Mouse (Mus musculus): ENCODE data around the gene Myo18a.
"Not testable (repeated sequence)": the region's sequence is repeated elsewhere in the genome, so short reads cannot be mapped to it uniquely, and the experiment has no call there.

Myo18a gene

DNA sequence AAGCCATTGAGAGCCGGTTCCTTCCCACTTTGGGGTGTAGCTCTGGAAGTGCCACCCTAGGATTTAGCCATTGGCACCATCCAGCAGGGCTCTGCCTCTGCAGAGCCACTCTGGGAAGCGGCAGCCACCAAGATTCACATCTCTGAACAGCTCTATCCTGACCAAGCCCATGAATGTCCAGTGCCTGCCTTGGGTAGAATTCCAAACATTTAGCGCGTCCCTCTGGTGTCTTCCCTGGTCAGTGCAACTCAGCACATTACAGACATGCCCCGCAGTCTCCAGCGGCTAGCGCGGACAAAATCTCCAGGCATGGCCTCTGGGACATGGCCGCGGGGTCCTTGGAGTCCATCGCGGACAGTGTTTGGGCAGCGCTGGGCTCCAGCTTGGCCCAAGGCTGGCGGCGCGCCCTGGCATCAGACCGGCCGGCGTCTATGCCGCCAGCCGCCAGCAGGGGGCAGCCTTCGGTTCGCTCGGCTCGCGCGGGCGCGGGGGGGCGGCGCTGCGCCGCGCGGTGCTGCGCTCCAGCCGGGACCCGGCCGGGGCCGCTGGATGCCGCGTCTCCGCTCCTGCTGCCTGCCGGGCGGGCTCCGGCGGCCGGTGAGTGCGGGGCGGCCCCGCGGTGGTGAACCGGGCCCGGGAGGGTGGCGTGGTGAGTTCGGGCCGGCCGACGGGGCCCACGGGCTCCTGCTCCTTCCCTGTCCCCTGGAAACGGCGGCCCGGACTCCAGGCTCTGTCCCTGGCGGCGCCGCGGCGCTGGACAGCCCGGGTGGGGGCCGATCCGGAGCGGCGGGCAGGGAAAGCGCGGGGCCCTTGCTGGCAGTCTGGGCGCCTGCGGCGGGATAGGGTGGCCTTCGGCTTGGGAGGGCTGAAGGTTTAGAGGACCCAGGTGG lies at the start of gene Myo18a:
TSS of gene Myo18a (plus strand) at position 464 of the 890 bp plus-strand sequence.
- peak; percentile 48 to 81 for DNase-seq (ENCODE audit: low spot score in 2 of 2)

DNA sequence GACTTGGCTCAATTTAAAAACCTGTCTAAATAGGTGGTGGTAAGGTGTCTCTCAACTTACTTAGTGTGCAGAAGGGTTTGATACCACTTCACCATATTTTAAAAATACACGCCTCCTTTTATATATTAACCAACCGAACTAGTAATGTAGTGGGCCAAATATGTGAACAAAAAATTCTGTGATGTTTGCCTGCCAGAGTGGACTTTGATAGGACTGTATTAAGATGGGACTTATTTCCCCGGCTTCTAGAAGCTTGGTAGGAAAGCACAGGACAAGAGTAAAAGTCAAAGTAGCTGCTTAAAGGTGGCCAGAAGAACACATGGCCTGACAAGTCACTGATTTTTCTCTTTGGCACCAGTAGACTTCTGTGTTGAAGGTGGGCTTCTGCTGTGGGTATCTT lies 49.3 kb upstream of the Myo18a start:
- DNase-seq (ENCODE audit: low spot score in 2 of 2) = no peak

DNA sequence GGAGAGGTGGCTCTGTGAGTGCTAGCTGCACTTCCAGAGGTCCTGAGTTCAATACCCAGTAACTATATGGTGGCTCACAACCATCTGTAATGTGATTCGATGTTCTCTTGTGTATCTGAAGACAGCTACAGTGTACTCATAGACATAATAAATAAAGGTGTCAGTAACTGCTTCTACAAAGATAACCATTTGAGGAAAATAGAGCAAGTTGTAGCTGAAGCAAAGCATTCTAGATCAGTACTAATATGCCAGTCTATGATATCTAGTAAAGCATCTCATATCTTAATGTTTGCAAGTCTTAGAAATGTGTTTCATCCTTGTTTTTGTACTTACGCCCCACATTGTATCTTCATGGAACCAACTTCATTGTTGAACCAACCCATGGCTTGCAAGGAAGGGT lies 44.0 kb upstream of the Myo18a start:
- DNase-seq (ENCODE audit: low spot score in 2 of 2) = no peak

DNA sequence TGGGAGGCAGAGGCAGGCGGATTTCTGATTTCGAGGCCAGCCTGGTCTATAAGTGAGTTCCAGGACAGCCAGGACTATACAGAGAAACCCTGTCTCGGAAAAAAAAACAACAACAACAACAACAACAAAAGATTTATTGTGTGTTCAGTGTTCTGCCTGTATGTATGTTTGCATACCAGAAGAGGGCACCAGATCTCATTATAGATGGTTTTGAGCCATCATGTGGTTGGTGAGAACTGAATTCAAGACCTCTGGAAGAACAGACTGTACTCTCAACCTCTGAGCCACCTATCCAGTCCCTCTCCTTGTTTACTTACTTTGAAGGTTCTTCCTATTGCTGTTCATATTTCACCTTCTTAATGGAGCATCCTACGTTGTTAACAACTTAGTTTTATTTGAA lies 41.7 kb upstream of the Myo18a start:
- no peak for DNase-seq (ENCODE audit: low spot score in 2 of 2)

DNA sequence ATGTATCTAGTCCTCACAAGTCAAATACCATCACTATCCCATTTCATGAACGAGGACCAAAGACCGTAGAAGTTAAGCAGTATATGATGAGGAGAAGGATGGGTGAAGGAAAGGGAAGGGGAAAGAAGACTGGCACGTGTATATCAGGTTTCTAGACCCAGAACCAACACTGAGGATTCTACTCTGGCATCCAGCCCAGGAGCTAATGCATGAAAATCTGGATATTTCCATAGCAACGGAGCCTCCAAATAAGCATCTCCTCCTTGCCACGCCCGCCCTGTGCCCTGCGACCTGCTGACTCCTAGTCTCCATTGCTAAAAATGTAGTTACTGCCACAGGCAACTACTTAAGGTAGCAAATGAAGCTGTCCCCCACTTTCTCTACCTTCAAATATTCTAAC lies 38.3 kb upstream of the Myo18a start:
- DNase-seq (ENCODE audit: low spot score in 2 of 2) = no peak

DNA sequence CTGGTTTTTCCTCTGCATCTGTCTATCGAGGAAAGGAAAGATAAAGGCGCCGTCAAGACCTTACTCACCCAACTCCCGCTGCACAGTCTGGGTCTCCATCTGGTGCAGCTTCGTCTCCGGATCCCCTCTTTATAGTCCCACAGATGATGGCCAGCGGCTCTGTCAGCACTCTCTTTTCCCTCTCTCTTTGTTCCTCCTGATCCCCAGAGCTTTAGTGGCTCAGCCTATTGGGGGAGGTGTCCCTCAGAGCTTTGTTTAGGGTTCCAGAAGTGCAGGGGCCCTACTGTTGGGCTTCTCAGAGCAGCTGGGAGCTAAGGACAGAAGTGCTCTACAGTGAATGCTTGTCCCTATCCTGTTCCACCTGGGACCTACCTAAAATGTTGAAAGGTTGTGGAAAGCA lies 37.9 kb upstream of the Myo18a start, which contains the start of gene Cryba1:
TSS of gene Cryba1 (minus strand) at position 101 of the 400 bp plus-strand sequence.
- DNase-seq (ENCODE audit: low spot score in 2 of 2) = no peak

DNA sequence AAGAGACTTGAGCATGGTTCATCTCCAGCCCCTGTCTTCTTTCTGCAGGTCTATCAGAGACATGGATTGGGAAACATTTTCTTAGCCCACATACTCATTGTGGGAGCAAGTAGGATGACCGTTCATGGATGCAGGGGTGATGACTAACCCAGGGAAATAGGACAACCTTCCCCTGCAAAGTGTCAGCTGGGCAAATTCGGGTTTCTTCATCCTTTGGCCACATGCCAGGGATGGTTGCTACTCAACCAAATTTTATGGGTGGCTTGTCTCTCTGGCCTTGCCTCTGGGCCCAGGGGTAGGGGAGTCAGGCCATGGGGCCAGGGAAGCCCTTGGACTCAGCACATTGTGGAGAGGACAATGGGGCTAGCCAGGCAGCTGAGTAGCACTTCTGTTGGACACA lies 34.5 kb upstream of the Myo18a start:
- no peak for DNase-seq (ENCODE audit: low spot score in 2 of 2)

DNA sequence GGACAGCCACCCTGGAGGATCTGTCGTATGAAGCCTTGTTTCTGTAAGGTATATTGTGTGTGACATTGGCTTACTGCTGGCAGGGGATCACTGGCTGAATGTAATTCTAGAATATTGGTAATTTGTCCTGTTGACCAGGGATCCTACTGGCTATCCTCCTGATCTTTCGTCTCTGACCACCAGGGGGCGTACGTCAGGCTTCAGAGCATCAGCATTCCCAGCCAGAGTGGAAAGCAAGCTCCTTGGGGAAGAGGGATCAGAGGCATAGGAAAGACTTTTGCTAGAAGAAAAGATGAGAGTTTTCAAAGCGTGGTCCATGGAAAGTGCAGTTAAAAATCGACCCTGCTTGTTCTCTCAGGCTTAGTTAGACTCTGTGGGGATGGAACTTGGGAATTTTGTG lies 25.8 kb upstream of the Myo18a start:
- DNase-seq (ENCODE audit: low spot score in 2 of 2) = peak; percentile 30 to 73

DNA sequence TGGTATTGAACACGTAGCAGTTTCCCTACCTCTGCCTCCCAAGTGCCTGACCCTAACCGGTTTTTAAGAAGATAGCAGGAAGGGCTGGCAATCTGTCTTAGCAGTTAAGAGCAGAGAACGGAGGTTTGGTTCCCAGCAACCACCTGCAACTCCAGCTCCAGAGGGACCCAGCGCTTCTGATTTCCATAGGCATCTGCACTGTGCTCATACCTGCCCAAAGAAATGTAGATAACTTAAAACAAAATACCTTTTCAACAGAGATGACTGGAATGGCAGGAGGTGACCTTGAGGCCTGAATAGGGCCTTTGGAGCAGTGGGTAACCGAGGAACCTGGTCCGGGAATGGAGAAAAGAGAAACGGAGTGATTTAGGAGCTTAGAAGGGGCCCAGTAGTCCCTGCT lies 24.5 kb upstream of the Myo18a start:
- DNase-seq (ENCODE audit: low spot score in 2 of 2) = no peak

DNA sequence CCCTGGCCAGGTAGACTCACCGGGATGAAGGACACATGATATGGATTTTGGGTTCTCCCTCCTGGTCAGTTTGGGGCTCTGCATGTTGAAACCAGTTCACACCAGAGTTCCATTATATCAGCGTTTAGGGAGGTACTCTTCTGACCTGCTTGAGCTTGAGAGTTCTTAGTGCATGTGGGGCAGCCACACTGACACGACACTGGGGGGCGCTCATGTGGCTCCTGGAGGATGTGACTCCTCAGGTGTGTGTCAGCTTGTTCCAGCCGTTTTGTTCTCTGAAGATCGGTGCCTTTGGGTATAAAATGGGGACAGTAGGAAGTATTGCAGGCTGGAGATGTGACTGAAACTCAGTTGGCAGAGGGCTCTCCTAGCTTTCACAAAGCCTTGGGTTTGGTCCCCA lies 19.1 kb upstream of the Myo18a start:
- no peak for DNase-seq (ENCODE audit: low spot score in 2 of 2)

DNA sequence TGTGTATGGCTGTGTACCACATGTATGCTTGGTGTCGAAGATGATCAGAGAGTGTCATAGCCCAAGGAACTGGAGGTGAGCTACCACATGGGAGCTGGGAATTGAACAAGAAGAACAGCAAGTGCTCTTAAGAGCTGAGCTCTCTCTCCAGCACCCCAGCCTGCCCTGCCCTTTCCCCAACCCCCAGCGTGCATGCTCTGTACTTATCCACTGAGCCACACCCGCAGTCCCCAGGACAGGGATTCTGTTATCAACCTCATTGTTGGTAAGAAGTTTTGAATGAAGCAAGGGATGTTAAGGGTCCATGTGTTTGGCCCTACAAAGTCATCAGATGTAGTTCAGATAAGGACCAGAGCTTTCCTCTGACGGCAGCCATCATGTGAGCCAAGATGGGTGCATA lies 16.4 kb upstream of the Myo18a start:
- no peak for DNase-seq (ENCODE audit: low spot score in 2 of 2)

DNA sequence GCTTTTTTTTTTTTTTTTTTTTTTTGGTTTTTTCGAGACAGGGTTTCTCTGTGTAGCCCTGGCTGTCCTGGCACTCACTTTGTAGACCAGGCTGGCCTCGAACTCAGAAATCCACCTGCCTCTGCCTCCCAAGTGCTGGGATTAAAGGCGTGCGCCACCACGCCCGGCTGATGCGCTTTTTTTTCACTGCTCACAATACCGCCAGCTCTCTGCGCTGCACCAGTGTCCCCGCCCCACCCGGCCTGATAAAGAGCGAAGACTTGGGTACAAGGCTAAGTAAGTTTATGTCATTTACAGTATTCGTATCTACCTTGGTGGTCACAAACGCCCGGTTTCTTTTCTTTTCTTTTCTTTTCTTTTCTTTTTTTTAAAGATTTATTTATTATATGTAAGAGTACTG lies 15.9 kb upstream of the Myo18a start:
- not testable (repeated sequence) for DNase-seq (ENCODE audit: low spot score in 2 of 2)

DNA sequence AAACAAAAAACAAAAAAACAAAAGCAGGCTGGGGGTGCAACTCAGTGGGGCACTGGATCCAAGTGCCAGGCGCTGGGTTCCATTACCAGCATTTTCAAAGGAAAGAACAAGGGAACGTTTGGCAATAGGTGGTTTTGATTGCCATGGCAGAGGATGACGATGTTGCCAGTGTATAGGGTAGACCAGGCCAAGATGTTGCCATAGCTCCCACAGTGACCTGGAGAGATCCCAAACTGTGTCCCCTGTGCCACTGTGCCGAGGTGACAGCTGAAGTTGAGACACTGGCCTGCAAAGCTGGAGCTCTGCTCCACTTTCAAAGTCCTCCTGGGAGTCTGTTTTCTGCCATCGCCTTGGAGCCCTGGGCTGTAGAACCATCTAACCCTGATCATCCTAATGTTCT lies 14.1 kb upstream of the Myo18a start:
- no peak for DNase-seq (ENCODE audit: low spot score in 2 of 2)

DNA sequence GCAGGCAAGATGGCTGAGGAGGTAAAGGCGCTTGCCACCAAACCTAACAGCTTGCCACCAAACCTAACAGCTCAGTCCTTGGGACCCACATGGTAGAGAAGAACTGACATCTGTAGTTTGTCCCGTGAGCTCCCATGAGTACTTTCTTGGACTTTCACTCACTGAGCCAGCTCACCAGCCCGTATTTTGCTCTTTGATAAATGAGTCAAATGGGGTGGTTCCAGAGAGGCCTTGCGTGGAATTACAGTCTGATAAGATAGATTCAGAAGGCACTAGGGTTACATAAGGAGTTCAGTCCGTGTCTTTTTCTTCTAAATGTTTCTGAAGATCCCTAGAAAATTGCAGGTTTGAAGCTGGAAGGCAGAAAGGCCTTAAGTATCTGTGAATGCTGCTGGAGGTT lies 10.5 kb upstream of the Myo18a start:
- DNase-seq (ENCODE audit: low spot score in 2 of 2) = no peak

DNA sequence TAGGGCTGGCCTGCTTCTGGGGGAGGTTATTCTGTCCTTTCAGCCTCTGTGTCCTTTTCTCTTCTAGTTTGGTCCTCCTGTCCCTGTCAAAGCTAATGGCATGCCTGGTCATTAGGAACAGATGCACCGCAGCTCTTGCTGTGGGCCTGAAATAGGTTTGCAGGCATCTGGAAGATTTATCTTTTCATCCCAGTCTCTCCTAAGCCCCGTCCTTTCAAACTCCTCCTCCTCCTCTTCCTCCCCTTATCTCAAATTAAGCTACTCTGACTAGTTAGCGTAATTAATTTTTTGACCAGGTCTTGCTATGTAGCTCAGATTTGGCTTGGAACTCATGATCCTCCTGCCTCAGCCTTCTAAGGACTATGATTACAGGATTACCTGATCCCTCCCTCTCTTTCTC lies 9.6 kb upstream of the Myo18a start:
- no peak for DNase-seq (ENCODE audit: low spot score in 2 of 2)

DNA sequence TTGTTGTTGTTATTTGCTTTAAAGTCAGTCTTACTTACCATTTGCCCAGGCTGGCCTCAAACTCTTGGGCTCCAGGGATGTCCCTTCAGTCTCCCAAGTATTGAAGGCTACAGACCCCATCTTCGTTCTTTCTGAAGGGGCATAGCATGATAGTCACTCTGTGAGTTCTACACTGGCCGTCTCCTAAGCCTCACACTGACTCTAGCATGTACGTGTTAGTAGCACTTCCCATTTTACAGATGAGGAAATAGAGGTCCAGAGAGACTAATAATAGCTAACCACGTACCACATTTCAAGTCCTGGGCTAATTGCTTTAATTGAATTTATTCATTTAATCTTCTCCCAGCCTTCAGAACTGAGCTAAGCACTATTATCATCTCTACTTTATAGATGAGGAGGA lies 3.0 kb upstream of the Myo18a start:
- DNase-seq (ENCODE audit: low spot score in 2 of 2) = no peak

DNA sequence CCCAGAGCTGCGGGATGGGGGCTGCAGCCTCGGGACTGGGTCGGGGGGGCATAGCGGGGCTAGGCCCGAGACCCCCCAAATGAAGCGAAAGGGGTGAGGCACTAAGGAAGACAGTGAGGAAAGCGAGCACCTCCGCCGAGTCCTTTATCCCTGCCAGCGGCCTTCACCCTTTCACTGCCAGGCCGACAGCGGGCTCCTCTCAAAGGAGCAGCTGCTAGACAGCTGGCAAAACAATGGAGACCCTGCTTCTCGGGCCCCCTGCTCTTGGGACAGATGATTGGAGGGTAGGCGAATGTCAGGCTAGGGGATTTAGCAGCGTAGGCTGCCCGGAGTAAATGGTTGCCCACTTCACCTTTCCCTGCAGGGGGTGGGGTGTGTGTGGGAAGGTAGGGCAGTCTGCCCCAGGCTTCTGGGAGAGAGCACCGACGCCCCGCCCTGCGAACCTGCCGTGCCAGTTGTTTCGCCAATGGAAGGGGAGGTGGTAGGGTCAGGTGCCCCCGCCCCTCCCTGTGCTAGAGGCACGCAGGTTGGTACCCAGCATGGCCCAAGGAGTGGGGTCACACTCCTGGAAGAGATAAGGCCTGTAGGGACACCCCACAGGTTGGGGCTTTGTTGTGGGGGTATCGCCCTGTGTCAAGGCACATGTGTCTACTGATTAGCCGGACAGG lies 761 bp downstream of the Myo18a start:
- DNase-seq (ENCODE audit: low spot score in 2 of 2) = peak; percentile 38 to 43

DNA sequence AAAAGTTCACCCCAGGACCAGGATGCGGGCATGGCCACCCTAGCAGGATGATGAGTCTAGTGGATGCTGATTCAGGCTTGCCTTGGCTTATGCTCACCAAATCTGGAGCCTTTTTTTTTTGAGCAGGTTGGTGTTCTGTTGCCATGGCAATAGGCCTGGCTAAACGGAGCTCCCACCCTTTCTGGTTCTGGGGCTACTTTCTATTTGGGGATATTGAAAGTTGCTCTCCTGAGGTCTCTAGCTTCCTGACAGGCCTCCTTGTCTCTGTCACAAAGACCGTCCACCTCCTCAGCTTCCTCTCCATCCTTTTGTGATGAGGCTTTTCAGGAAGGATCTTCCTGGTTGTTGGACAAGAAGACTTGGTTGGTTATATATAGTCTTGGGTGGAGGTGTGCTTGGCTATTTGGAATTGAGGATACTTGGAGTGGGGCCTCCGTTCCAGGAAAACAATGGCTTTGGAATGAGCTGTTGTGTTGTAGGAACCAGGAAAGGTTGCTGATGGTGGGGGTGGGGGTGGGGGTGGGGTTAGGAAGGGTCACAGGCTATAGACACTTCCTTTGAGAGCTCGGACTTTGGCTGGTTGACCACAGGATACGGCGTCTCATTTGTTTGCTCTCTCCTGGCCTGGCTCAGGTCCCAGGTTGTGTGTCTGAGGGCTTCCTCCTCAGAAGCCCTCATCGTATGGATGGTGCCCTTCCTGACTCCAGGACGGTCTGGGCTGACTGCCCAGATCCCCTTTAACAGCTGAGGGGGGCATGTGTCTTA lies 1.8 kb downstream of the Myo18a start:
- no peak for DNase-seq (ENCODE audit: low spot score in 2 of 2)

DNA sequence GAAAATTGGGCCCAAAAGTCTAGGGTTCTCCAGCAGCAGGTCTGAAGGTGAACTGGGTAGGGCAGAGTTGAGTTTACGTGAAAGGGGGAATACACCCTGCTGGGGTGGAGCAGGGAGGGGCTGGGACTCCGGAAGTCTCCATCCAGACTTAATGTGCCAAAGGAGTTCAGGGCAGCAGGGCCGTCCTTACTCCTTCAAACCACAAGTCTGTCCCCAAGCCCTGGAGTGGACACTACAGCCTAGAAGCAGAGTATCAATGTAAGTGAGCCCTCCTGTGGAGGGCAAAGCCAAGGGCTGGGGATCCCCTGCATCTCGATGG lies 2.4 kb downstream of the Myo18a start:
- DNase-seq (ENCODE audit: low spot score in 2 of 2) = no peak

DNA sequence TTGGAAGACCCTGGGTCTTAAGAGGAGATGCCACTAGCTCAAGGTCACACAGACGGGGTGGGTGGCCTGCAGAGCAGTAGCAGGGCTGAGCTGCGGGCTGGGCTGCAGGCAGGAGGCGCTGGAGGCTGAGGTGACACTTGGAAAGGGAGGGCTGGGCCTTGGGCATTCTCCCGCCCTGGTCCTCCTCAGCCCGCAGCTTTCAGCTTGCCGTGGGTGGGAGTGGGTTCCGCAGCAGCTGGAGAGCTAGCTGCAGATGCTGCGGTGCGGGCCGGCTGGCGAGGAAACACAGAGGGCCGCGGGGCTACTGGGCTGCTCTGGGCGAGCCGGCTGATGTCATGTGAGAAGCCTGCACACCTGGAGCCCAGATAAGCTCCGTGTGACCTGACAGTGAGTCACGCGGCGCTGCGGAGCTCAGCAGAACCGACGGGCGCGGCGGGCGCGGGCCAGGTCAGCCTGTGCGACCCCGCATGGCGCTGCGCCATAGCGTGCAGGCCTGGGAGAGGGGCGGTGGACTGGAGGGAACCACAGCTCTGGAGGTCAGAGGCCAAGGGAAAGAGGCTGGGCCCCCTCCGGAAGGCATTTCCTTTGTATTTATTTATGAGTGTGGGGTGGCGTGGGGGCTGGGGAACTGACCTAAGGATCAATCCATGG lies 3.4 kb downstream of the Myo18a start:
- DNase-seq (ENCODE audit: low spot score in 2 of 2) = peak in 1 of 2 experiments; percentile 40

DNA sequence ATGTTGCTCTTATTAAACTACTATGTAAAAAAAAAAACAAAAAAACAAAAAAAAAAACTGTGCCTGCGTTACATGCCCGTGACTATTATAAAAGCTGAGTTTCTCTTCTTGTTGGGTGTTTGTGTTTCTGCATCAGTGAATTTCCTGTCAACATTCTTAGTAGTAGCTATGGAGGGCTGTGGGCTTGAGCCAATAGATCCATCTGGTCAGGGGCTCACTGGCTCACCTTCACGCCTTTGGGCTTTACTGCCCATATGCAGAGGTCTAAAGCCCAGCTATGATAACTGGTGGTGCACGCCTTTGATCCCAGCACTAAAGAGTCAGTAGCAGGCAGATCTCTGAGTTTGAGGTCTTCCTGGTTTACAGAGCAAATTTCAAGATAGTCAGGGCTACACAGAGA lies 6.5 kb downstream of the Myo18a start:
- no peak for DNase-seq (ENCODE audit: low spot score in 2 of 2)

DNA sequence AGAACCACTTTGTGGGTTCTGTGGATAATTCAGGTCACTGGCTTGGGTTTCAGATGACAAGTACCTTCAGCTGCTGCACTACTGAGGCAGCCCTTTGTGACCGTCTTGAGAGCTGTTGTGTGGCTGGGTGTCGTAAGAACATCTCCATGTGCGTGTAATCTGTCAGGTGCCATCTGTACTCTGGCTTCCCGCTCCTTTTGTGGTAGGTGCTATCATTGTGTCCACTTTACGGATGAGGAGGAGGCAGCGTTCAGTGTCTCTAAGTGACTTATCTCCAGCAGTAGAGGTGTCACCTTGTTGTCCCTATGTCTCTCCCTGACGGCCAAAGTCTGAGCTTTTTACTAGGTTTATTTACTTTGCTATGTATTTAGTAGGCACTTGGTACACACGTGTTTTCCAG lies 7.3 kb downstream of the Myo18a start:
- no peak for DNase-seq (ENCODE audit: low spot score in 2 of 2)

Measured in frontal cortex, postnatal 10 days (tissue).